Mouse (Mus musculus): ENCODE data around the gene Slc13a1. TPM values are rescaled to one million over a fixed set of nuclear protein-coding genes. Genes with fewer than 3 reads are reported as not detected.

The Slc13a1 gene
- polyA plus RNA-seq, 1 experiment from 2014 or later, result 0.20 TPM

DNA sequence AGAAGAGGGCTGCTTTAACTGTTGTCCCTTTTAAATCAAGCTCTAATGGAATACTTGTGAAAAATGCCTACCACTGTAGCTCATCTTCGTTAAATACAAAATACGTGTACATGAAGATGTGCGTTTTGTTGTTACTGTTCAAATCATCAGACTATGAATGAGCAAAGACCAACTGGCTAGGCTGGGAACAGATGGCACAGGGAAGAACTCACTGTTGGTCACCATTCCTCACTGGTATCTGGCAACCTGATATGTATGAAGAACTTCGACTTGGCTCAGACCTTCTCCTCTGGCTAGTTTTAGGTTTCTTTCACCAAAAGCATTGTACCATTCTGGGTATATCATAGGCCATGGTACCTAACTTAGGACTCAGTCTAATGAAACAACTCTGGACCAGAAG, 59.4 kb downstream of the Slc13a1 start:
- 89% methylated on average over 4 of the region's 4 CpGs for WGBS
- Histone ChIP-seq H3K27me3 (replicated peaks; ENCODE audit: control insufficient read depth, insufficient read depth, low read length) (no peaks in the 10 kb centered on the region), H3K9me3 (ENCODE audit: control insufficient read depth, low read length) (no peaks in the 10 kb centered on the region)

DNA sequence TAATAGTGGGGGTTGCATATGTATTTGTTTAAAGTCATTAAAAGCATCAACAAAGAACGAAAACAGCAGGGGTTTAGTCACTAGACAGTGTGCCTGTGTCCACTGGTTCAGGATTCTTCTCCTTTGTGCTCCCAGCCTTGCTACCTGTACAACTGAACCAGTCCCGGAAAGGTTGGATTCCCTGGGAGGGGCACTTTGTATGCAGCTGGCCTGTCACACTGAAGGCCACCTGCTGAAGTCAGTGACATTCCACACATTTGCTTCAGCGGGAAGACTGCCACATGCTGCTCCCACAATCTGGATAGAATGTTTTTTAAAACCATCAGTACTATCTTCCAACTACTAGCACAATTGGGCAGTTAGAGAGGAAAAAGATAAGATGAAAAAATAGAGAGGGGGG, 61.7 kb downstream of the Slc13a1 start:
- Histone ChIP-seq H3K9ac (ENCODE audit: low read length) (no peak overlapping the region), H3K4me3 (ENCODE audit: low read depth, low read length) (no peak overlapping the region), H3K4me2 (ENCODE audit: low read length) (no peak overlapping the region), H3K27me3 (replicated peaks; ENCODE audit: control insufficient read depth, insufficient read depth, low read length) (no peaks in the 10 kb centered on the region), H3K4me1 (replicated peaks; ENCODE audit: control insufficient read depth, insufficient read depth, low read length) (no peaks in the 10 kb centered on the region), H3K27ac (ENCODE audit: low read depth) (no peak overlapping the region), H3K9me3 (ENCODE audit: control insufficient read depth, low read length) (no peaks in the 10 kb centered on the region), H3K36me3 (ENCODE audit: control insufficient read depth, insufficient read depth, low read length) (no peaks in the 10 kb centered on the region)
- WGBS, result 65% methylated on average over 3 of the region's 3 CpGs
- DNase-seq (ENCODE audit: low spot score) (no peak), ATAC-seq (replicated peaks; ENCODE audit: low FRiP score, low TSS enrichment, low read depth) (no peak)

More for the DNA sequence above, 59.4 kb downstream of the Slc13a1 start:
- Histone ChIP-seq H3K9ac (ENCODE audit: low read length) (no peak overlapping the region), H3K4me1 (replicated peaks; ENCODE audit: control insufficient read depth, insufficient read depth, low read length) (no peaks in the 10 kb centered on the region), H3K4me3 (ENCODE audit: low read depth, low read length) (no peak overlapping the region), H3K4me2 (ENCODE audit: low read length) (no peak overlapping the region), H3K27ac (ENCODE audit: low read depth) (no peak overlapping the region), H3K36me3 (ENCODE audit: control insufficient read depth, insufficient read depth, low read length) (no peaks in the 10 kb centered on the region)
- DNase-seq (ENCODE audit: low spot score) (no peak), ATAC-seq (replicated peaks; ENCODE audit: low FRiP score, low TSS enrichment, low read depth) (no peak)

DNA sequence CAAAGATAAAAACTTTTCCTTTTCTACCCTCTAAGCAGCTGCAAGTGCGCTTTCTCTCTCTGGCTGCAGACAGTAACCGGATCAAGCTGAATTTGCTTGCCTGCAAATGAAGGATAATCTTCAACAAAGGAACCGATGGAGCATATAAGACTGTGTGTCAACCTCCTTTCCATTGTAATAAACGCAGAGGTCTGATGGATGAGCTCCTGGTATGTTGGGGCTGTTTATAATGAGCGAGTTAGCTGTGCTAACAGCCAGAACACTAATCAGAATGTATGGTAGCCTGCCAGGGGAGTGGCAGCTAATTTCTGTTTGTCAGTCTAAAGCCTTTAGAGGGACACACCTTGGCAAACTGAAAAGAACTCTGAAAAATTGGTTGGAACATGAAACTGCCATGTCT, 62.2 kb downstream of the Slc13a1 start:
- DNase-seq (ENCODE audit: low spot score) (no peak), ATAC-seq (replicated peaks; ENCODE audit: low FRiP score, low TSS enrichment, low read depth) (no peak)
- no peaks in the 10 kb centered on the region for H3K27me3 ChIP-seq (replicated peaks; ENCODE audit: control insufficient read depth, insufficient read depth, low read length)
- 61% methylated on average over 5 of the region's 5 CpGs for WGBS
- H3K36me3 ChIP-seq (ENCODE audit: control insufficient read depth, insufficient read depth, low read length), result no peaks in the 10 kb centered on the region
- no peak overlapping the region for H3K4me3 ChIP-seq (ENCODE audit: low read depth, low read length)
- H3K9ac ChIP-seq (ENCODE audit: low read length), result no peak overlapping the region
- no peak overlapping the region for H3K27ac ChIP-seq (ENCODE audit: low read depth)
- no peaks in the 10 kb centered on the region for H3K4me1 ChIP-seq (replicated peaks; ENCODE audit: control insufficient read depth, insufficient read depth, low read length)
- no peak overlapping the region for H3K4me2 ChIP-seq (ENCODE audit: low read length)
- no peaks in the 10 kb centered on the region for H3K9me3 ChIP-seq (ENCODE audit: control insufficient read depth, low read length)

DNA sequence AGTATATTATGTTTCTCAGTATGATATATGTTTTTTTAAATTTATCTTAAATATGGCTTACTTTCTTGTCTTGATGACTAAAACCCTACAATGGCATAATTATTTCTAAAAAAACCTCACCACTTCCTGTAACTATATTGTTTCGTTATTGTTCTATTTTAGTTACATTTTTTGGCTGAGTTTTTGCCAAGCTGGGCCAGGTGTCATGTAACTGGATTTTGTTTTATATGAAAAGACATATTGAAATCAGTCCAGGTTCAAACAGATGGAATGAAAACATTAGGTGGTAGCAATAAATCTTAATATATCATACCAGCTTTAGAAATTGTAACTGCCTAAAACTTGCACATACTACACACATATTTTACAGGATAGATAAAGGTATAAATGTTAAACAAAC, 66.6 kb downstream of the Slc13a1 start:
- Histone ChIP-seq H3K36me3 (ENCODE audit: control insufficient read depth, insufficient read depth, low read length) (no peaks in the 10 kb centered on the region), H3K9ac (ENCODE audit: low read length) (no peak overlapping the region), H3K4me2 (ENCODE audit: low read length) (no peak overlapping the region), H3K9me3 (ENCODE audit: control insufficient read depth, low read length) (no peaks in the 10 kb centered on the region), H3K4me3 (ENCODE audit: low read depth, low read length) (no peak overlapping the region), H3K4me1 (replicated peaks; ENCODE audit: control insufficient read depth, insufficient read depth, low read length) (no peaks in the 10 kb centered on the region), H3K27me3 (replicated peaks; ENCODE audit: control insufficient read depth, insufficient read depth, low read length) (no peaks in the 10 kb centered on the region), H3K27ac (ENCODE audit: low read depth) (no peak overlapping the region)
- ATAC-seq (replicated peaks; ENCODE audit: low FRiP score, low TSS enrichment, low read depth), result no peak
- WGBS, result 91% methylated on average over 1 of the region's 1 CpGs
- no peak for DNase-seq (ENCODE audit: low spot score)

DNA sequence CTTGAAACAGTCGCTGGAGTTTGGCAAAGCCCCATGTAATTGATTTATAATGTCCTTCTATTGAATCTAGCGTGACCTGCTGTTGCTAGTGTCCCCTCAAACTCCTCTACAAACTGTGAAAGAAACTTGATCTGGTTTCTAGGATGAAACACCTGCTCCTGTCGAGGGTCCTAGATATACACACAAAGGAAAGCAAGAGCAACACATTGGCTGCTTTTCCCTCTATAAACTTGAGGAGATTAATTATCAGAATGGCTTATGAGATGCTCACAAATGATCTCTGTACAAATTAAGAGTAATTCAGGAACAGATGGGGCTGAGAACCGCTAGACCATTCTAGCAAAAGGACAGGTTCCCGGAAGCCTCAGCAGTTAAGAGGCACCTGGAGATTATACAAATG, 67.2 kb downstream of the Slc13a1 start:
- H3K27me3 ChIP-seq (replicated peaks; ENCODE audit: control insufficient read depth, insufficient read depth, low read length), result no peaks in the 10 kb centered on the region
- no peaks in the 10 kb centered on the region for H3K9me3 ChIP-seq (ENCODE audit: control insufficient read depth, low read length)
- no peak overlapping the region for H3K4me3 ChIP-seq (ENCODE audit: low read depth, low read length)
- H3K36me3 ChIP-seq (ENCODE audit: control insufficient read depth, insufficient read depth, low read length), result no peaks in the 10 kb centered on the region
- H3K4me1 ChIP-seq (replicated peaks; ENCODE audit: control insufficient read depth, insufficient read depth, low read length), result no peaks in the 10 kb centered on the region
- DNase-seq (ENCODE audit: low spot score) (no peak), ATAC-seq (replicated peaks; ENCODE audit: low FRiP score, low TSS enrichment, low read depth) (no peak)
- WGBS, result 60% methylated on average over 5 of the region's 5 CpGs
- no peak overlapping the region for H3K9ac ChIP-seq (ENCODE audit: low read length)
- H3K27ac ChIP-seq (ENCODE audit: low read depth), result no peak overlapping the region
- H3K4me2 ChIP-seq (ENCODE audit: low read length), result no peak overlapping the region

DNA sequence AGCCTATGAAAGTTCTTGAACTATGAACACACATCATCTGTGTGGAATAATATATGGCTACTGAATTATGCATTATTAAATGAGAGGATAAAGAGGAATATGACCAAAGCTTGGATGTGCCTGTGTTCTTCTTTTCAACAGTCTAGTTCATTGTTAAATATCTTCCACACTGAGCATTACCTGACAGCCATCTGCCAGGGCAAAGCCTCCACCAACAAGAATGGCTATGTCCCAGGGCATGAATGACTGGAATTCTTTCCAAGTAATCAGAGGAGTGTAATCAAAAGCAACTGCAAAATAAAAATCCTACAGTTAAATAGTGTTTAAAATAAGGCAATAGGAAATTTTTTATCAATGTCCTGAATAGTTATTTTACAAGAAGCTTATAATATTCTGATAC, 70.5 kb downstream of the Slc13a1 start:
- H3K36me3 ChIP-seq (ENCODE audit: control insufficient read depth, insufficient read depth, low read length), result no peaks in the 10 kb centered on the region
- ATAC-seq (replicated peaks; ENCODE audit: low FRiP score, low TSS enrichment, low read depth) (no peak), DNase-seq (ENCODE audit: low spot score) (no peak)
- no peak overlapping the region for H3K27ac ChIP-seq (ENCODE audit: low read depth)
- no peaks in the 10 kb centered on the region for H3K27me3 ChIP-seq (replicated peaks; ENCODE audit: control insufficient read depth, insufficient read depth, low read length)
- H3K9ac ChIP-seq (ENCODE audit: low read length), result no peak overlapping the region
- no peak overlapping the region for H3K4me3 ChIP-seq (ENCODE audit: low read depth, low read length)
- H3K4me1 ChIP-seq (replicated peaks; ENCODE audit: control insufficient read depth, insufficient read depth, low read length), result no peaks in the 10 kb centered on the region
- H3K4me2 ChIP-seq (ENCODE audit: low read length), result no peak overlapping the region
- H3K9me3 ChIP-seq (ENCODE audit: control insufficient read depth, low read length), result no peaks in the 10 kb centered on the region

DNA sequence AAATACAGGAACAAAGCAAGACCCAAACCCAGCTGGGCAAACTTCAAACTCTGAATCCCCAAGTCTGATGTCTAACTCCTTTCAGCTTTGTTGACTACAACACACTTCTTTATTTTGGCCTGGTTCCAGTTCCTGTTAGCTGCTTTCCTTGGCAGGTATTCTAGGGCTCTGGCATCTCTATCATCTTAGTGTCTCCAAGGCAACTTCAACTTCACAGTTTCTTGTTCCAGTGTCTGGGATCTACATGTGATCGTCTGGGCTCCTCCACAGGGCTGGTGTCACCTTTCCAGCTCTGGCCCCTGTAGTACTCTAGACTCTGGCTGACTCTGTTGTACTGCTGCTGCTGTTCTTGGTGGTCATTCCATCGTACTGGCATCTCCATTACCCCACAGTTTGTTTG, 91.8 kb downstream of the Slc13a1 start:
- H3K27me3 ChIP-seq (replicated peaks; ENCODE audit: control insufficient read depth, insufficient read depth, low read length), result no peaks in the 10 kb centered on the region
- H3K4me3 ChIP-seq (ENCODE audit: low read depth, low read length), result no peak overlapping the region
- no peak overlapping the region for H3K9ac ChIP-seq (ENCODE audit: low read length)
- no peaks in the 10 kb centered on the region for H3K4me1 ChIP-seq (replicated peaks; ENCODE audit: control insufficient read depth, insufficient read depth, low read length)
- H3K9me3 ChIP-seq (ENCODE audit: control insufficient read depth, low read length), result no peaks in the 10 kb centered on the region
- ATAC-seq (replicated peaks; ENCODE audit: low FRiP score, low TSS enrichment, low read depth), result no peak
- no peak overlapping the region for H3K27ac ChIP-seq (ENCODE audit: low read depth)
- no peak for DNase-seq (ENCODE audit: low spot score)
- no peaks in the 10 kb centered on the region for H3K36me3 ChIP-seq (ENCODE audit: control insufficient read depth, insufficient read depth, low read length)
- 69% methylated on average over 2 of the region's 2 CpGs for WGBS
- no peak overlapping the region for H3K4me2 ChIP-seq (ENCODE audit: low read length)

DNA sequence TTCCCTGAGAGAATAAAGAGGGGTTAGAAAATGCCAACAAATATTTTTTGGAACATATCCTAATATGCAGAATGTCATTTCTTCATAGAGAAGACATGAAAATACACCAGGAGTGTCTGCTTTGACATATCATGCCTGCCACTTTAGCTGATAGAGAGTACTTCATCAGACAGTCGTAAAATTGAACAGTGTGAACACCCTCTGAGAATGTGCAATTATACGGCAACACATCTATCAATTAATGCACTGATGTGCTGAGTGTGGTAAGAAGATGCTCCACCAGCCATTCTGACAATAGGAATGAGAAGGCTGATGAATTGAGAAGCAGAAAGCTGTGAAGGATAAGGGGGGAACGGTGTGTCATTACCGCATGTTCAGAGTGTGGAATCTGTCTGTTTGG, 95.1 kb downstream of the Slc13a1 start:
- no peaks in the 10 kb centered on the region for H3K9me3 ChIP-seq (ENCODE audit: control insufficient read depth, low read length)
- no peaks in the 10 kb centered on the region for H3K36me3 ChIP-seq (ENCODE audit: control insufficient read depth, insufficient read depth, low read length)
- no peak overlapping the region for H3K9ac ChIP-seq (ENCODE audit: low read length)
- no peak overlapping the region for H3K27ac ChIP-seq (ENCODE audit: low read depth)
- H3K27me3 ChIP-seq (replicated peaks; ENCODE audit: control insufficient read depth, insufficient read depth, low read length), result no peaks in the 10 kb centered on the region
- 80% methylated on average over 4 of the region's 4 CpGs for WGBS
- DNase-seq (ENCODE audit: low spot score) (no peak), ATAC-seq (replicated peaks; ENCODE audit: low FRiP score, low TSS enrichment, low read depth) (no peak)
- no peaks in the 10 kb centered on the region for H3K4me1 ChIP-seq (replicated peaks; ENCODE audit: control insufficient read depth, insufficient read depth, low read length)
- H3K4me2 ChIP-seq (ENCODE audit: low read length), result no peak overlapping the region
- no peak overlapping the region for H3K4me3 ChIP-seq (ENCODE audit: low read depth, low read length)

DNA sequence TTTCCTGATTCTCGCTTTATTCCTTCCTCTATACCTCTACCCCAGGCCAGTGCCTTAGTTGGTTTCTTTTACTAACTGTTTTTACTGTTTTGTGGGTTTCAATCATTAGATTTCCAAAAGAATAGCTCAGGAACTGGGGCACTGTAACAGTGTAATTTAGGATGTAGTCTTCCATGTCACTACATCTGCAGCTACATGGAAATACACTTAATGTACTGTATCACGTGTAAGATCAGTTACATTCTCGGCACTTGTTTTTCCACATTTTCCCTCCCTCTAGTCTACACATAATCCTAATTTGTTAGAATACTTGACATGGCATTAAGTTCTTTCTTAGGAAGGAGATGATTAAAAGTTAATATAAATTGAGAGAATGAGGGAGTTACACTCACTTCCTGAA, 108.1 kb downstream of the Slc13a1 start:
- no peak for ATAC-seq (replicated peaks; ENCODE audit: low FRiP score, low TSS enrichment, low read depth)
- no peak overlapping the region for H3K9ac ChIP-seq (ENCODE audit: low read length)
- no peak for DNase-seq (ENCODE audit: low spot score)
- 87% methylated on average over 3 of the region's 3 CpGs for WGBS
- no peaks in the 10 kb centered on the region for H3K36me3 ChIP-seq (ENCODE audit: control insufficient read depth, insufficient read depth, low read length)
- H3K27me3 ChIP-seq (replicated peaks; ENCODE audit: control insufficient read depth, insufficient read depth, low read length), result no peaks in the 10 kb centered on the region
- no peak overlapping the region for H3K4me2 ChIP-seq (ENCODE audit: low read length)
- no peaks in the 10 kb centered on the region for H3K4me1 ChIP-seq (replicated peaks; ENCODE audit: control insufficient read depth, insufficient read depth, low read length)
- no peak overlapping the region for H3K4me3 ChIP-seq (ENCODE audit: low read depth, low read length)
- H3K27ac ChIP-seq (ENCODE audit: low read depth), result no peak overlapping the region
- no peaks in the 10 kb centered on the region for H3K9me3 ChIP-seq (ENCODE audit: control insufficient read depth, low read length)

All from intestine, embryonic 14.5 days (tissue).